Mouse (Mus musculus): Measurements from ENCODE around the gene Lif. TPM values are rescaled to one million over a fixed set of nuclear protein-coding genes. Genes with fewer than 3 reads are reported as not detected.

Gene Lif
- total and polyA plus RNA-seq, 3 experiments = 0.27 to 0.31 TPM; not detected in 1

DNA sequence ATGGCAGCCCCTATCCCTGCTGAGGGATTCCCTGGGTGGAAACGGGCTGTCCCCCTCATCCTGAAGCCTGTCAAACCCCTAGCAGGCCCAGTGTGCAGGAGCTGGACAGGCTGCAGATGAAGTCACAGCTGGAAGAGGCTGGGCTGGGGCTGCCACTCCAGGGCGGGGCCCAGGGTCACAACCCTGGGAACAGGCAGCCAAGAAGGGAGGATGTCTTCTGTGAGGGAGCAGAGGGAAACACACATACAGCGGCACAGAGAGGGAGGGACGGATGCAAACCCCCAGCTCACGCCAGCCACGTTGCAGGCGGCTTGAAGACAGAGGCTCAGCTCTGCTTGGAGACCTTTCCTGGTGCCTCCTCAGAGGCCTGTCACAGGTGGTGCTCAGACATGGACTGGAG, 6.7 kb downstream of the Lif start:
- H3K27ac ChIP-seq (ENCODE audit: control insufficient read depth, low read depth, low read length) = no peak overlapping the region
- no peak overlapping the region for H3K4me3 ChIP-seq (ENCODE audit: control insufficient read depth in 1 of 2, insufficient read depth in 1 of 2, low read depth in 2 of 2, low read length in 2 of 2)
- peaks cover 6 to 36% of the 10 kb centered on the region in 2 experiments for H3K4me1 ChIP-seq (ENCODE audit: control insufficient read depth in 1 of 2, insufficient read depth in 2 of 2, low read length in 2 of 2)
- no peaks in the 10 kb centered on the region for H3K79me2 ChIP-seq (ENCODE audit: control insufficient read depth, insufficient read depth, low read length, poor library complexity)
- H3K36me3 ChIP-seq (ENCODE audit: control insufficient read depth in 1 of 2, insufficient read depth in 2 of 2, low read length in 2 of 2) = peaks cover 0 to 8% of the 10 kb centered on the region in 2 experiments; a peak in 2 of 4 replicates
- H3K27me3 ChIP-seq (ENCODE audit: control insufficient read depth in 1 of 2, insufficient read depth in 2 of 2, low read length in 2 of 2) = peaks cover 2 to 4% of the 10 kb centered on the region in 2 experiments; a peak in 3 of 4 replicates
- DNase-seq (ENCODE audit: low read depth, low spot score) = no peak
- no peaks in the 10 kb centered on the region for H3K9me3 ChIP-seq (replicated peaks; ENCODE audit: insufficient read depth, low read length)
- no peak overlapping the region for H3K9ac ChIP-seq (ENCODE audit: control insufficient read depth, low read depth, low read length, poor library complexity, severe bottlenecking)
- TF ChIP-seq GATA1 (IDR thresholded peaks at IDR 0.05; ENCODE audit: low read depth, low read length) (no peak), ZMIZ1 (IDR thresholded peaks at IDR 0.05; ENCODE audit: low read depth, low read length) (no peak), NELFE (IDR thresholded peaks at IDR 0.05; ENCODE audit: low read depth, low read length) (no peak), CTCF (IDR thresholded peaks at IDR 0.05 in 2 of 3, conservative IDR thresholded peaks at IDR 0.05 in 1 of 3; ENCODE audit: control insufficient read depth in 1 of 3, insufficient read depth in 1 of 3, low read depth in 2 of 3, low read length in 3 of 3, poor library complexity in 1 of 3, severe bottlenecking in 1 of 3) (no peak), MEF2A (IDR thresholded peaks at IDR 0.05; ENCODE audit: extremely low read depth, insufficient replicate concordance, low read depth, low read length, poor library complexity, severe bottlenecking) (no peak), MAZ (IDR thresholded peaks at IDR 0.05; ENCODE audit: low read depth, low read length) (no peak), ZNF384 (IDR thresholded peaks at IDR 0.05; ENCODE audit: low read depth, low read length) (no peak), POLR2AphosphoS5 (IDR thresholded peaks at IDR 0.05; ENCODE audit: borderline replicate concordance, low read depth, low read length) (no peak), BHLHE40 (IDR thresholded peaks at IDR 0.05; ENCODE audit: borderline replicate concordance, low read depth, low read length) (no peak), RAD21 (IDR thresholded peaks at IDR 0.05; ENCODE audit: low read depth, low read length) (no peak), EP300 (IDR thresholded peaks at IDR 0.05; ENCODE audit: low read depth in 1 of 2, low read length in 2 of 2) (no peak), UBTF (IDR thresholded peaks at IDR 0.05; ENCODE audit: borderline replicate concordance, insufficient read depth, low read depth, low read length) (no peak), CHD1 (IDR thresholded peaks at IDR 0.05; ENCODE audit: low read depth, low read length) (no peak), USF1 (IDR thresholded peaks at IDR 0.05; ENCODE audit: low read depth, low read length) (no peak), MYC (IDR thresholded peaks at IDR 0.05; ENCODE audit: low read depth, low read length) (no peak), MXI1 (IDR thresholded peaks at IDR 0.05; ENCODE audit: low read depth, low read length) (no peak), MAFK (IDR thresholded peaks at IDR 0.05; ENCODE audit: borderline replicate concordance, low read depth, low read length) (no peak), ZKSCAN1 (IDR thresholded peaks at IDR 0.05; ENCODE audit: low read depth, low read length) (no peak)

Measured in MEL (cell line).